Mouse (Mus musculus): ENCODE measurements around the gene Dapk3.
"Not testable (repeated sequence)": the region's sequence is repeated elsewhere in the genome, so short reads cannot be mapped to it uniquely, and the experiment has no call there.

The Dapk3 gene

DNA sequence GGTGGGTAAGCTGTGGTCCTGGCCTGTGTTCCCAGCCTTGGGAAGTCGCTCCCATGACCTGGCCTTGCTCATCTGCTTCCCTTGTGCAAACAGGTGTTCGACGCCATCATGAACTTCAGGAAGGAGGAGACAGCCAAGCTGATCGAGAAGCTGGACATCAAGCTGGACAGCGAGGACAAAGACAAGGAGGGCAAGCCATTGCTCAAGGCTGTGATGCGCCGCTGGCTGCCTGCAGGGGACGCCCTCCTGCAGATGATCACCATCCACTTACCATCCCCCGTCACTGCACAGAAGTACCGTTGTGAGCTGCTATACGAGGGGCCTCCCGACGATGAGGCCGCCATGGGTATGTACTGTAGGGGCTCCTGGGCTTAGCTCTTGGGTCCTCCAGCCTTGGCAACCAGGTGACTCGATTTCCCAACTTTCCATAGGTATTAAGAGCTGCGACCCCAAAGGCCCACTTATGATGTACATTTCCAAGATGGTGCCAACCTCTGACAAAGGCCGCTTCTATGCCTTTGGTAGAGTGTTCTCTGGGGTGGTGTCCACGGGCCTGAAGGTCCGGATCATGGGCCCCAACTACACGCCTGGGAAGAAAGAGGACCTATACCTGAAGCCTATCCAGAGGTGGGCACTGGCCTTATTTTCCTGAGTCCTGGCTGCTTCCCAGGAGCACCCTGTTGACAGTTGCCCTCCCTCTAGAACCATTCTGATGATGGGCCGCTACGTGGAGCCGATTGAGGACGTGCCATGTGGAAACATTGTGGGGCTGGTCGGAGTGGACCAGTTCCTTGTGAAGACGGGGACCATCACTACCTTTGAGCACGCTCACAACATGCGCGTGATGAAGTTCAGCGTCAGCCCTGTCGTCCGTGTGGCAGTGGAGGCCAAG is 3.1 kb upstream of the Dapk3 start:
- DNase-seq: no peak

DNA sequence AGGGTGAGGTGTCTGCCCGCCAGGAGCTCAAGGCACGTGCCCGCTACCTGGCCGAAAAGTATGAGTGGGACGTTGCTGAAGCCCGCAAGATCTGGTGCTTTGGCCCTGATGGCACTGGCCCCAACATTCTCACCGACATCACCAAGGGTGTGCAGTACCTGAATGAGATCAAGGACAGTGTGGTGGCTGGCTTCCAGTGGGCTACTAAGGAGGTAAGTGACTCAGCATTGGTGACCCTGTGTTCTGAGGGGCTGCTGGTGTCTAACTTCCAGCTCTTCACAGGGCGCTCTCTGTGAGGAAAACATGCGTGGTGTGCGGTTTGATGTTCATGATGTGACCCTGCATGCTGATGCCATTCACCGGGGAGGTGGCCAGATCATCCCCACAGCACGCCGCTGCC is 1.9 kb upstream of the Dapk3 start:
- no peak for DNase-seq

DNA sequence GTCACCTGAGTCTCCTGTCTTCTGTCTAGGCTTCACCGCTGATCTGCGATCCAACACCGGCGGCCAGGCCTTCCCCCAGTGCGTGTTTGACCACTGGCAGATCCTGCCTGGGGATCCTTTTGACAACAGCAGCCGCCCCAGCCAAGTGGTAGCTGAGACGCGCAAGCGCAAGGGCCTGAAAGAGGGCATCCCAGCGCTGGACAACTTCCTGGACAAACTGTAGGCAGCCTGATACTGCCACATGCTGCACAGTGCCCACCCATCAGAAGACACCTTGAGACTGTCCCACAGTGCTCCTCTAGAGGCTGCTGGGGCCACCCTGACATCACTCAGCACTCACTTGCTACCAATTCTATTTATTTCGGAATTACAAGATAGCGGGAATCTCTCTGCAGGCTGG is 945 bp upstream of the Dapk3 start:
- not testable (repeated sequence) for DNase-seq

DNA sequence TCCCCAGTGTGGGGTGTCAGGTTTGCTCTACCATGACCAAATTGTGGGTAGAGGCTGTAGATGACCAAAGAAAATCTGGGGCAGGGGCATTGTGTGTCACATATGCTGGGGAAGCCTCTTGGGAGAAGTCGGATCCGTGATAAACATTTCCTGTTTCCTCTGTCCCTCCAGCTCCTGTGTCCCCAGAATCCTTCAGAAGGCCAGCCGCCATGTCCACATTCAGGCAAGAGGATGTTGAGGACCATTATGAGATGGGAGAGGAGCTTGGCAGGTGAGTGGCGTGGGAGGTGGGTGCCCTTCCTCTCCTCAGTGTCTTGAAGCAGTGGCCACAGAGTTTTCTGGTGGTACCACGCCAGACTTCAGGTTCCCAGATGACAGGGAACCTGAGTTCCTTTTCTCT is 1.0 kb downstream of the Dapk3 start, which contains the start of gene 4930442H23Rik:
4930442H23Rik (minus strand) TSS at position 45 of the 400 bp plus-strand sequence.
- no peak for DNase-seq

DNA sequence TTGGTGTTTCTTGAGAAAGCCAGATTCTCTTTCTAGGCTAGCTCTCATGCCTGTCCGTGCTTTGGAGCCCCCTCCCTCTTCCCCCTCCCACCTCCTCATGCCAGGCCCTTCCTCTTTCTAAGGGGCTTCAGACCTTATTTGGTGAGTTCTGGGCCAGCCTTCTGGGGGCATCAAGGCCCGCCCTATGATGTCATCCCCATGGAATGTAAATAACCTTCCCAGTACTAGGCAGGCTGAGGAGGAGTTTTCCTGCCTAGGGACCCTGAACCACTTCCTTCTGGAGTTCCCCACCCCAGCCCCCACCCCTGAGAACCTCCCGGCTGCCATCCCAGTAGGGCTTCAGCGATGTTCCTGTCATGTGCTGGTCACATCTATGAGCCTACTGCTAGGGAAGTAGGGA is 2.0 kb downstream of the Dapk3 start:
- no peak for DNase-seq

DNA sequence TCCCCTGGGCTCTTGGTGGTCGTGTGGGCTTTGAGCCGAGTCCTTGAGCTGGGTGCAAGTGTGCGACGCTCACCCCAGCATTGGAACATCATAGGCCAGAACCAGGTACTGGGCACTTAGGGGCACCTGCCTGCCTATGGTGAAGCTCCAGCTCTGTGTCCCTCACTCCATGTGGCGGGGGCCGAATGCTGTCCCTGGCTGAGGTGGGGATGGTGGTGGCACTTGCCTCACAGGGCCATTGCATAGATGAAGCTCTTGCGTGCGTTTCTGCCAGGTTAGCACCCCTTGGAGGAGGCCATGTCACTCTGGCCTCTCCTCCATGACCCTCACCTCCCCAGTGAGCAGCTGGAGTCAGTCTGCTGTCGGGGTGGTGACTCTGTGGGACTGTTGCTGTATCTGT is 4.4 kb downstream of the Dapk3 start:
- no peak for DNase-seq

DNA sequence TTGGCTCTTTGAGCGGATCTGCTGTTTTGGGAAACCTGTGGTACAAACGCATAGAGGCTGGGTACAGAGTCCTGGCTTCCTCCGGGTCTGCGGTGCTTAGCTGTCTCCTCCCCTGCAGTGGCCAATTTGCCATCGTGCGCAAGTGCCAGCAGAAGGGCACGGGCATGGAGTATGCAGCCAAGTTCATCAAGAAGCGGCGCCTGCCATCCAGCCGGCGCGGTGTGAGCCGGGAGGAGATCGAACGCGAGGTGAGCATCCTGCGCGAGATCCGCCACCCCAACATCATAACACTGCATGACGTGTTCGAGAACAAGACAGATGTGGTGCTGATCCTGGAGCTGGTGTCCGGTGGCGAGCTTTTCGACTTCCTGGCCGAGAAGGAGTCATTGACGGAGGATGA is 7.0 kb downstream of the Dapk3 start:
- DNase-seq: no peak

DNA sequence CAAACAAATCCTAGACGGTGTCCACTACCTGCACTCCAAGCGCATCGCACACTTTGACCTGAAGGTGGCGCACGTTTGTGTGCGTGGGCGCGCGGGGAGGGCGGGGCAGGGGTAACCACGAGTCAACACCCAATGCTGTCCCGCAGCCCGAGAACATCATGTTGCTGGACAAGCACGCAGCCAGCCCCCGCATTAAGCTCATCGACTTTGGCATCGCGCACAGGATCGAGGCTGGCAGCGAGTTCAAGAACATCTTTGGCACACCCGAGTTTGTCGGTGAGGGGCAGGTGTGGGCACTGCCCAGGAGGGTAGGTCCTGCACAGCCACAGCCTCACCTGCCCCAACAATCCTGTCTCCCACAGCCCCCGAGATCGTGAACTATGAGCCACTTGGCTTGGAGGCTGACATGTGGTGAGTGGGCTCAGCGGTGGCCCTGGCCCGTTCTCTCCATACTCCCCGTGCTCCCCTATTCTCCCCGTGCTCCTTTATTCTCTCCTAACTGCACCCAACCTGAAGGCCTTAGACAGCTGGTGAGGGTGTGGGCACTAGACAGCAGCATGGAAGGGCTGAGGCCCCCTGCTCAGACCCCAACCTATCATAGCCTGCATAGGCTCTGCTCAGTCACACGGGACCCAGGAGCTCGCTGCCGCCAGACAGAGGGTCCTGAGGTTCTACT is 7.6 kb downstream of the Dapk3 start:
- DNase-seq: no peak

DNA sequence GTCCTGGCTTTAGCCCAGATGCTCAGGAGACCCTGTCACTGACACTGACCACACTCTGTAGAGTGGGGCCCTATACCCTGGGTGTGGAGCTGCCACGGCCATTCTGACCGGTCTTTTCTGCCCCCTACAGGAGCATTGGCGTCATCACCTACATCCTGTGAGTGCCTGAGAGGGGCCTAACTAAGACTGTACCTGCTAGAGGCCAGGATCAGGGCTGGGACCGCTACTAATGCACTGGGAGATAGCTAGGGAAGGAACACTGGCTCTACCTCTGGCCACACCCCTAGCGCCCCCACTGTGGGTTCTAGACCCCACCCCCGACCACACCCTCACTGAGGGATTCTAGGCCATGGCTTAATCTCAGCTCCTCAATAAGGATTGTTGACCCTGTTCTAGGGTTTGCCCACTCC is 8.1 kb downstream of the Dapk3 start:
- DNase-seq: no peak

DNA sequence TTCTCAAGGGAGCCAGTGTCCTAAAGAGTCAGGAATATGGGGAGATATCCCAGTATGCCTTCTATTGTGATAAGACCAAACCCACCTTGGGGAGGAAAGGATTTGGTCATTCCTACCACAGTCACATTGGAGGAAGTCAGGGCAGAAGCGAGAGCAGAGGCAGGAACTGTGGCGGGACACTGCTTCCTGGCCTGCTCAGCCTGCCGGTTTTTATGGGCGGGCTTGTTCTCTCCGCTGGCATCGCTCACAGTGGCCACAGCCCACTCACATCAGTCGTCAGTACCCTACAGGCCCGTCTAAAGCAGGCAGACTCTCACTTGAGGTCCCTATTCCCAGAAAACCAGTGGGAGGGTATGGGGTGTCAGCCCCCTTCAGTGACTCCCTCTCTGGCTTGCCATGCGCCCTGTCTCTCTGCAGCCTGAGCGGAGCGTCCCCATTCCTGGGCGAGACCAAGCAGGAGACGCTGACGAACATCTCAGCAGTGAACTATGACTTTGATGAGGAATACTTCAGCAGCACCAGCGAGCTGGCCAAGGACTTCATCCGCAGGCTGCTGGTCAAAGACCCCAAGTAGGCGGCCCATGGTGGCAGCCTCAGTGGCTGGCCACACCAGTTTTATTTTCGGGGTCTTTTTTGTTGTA is 8.7 kb downstream of the Dapk3 start:
- DNase-seq: no peak

DNA sequence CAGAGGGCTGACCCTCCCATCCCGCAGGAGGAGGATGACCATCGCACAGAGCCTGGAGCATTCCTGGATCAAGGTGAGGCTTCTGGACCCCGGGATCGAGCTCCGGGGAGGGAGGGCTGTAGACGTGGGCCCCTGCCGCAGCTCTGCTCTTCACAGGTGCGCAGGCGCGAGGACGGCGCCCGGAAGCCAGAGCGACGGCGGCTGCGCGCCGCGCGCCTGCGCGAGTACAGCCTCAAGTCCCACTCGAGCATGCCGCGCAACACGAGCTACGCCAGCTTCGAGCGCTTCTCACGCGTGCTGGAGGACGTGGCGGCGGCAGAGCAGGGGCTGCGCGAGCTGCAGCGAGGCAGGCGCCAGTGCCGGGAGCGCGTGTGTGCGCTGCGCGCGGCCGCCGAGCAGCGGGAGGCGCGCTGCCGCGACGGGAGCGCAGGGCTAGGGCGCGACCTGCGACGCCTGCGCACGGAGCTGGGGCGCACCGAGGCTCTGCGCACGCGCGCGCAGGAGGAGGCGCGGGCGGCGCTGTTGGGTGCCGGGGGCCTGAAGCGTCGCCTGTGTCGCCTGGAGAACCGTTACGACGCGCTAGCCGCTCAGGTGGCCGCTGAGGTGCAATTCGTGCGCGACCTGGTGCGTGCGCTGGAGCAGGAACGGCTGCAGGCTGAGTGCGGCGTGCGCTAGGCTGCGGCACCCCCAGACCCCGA is 9.6 kb downstream of the Dapk3 start:
- peak; percentile 93 for DNase-seq

DNA sequence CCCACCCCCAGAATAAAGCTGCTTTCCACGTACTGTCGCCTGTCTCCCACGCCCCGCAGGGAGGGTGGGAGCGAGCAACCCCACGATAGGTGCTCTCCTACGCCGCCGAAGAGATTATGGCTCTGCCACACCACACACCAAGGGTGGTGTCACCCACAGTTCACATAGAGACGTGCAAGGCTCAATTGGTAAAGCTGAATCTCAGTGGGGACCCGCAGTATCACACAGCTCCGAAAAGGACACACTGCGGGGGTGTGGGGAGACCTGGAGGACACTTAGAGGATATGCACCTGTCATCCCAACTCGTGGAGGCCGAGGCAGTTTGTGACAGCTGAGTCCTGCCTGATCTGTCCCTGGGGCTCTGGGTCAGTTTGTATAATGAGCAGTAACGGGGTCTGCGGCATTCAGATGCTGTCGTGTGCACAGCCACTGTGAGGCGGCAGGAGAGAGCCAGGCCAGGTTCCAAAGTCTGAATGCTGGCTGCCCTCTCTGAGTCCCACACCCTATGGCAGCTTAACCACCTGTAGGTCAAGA is 10.2 kb downstream of the Dapk3 start:
- no peak for DNase-seq

DNA sequence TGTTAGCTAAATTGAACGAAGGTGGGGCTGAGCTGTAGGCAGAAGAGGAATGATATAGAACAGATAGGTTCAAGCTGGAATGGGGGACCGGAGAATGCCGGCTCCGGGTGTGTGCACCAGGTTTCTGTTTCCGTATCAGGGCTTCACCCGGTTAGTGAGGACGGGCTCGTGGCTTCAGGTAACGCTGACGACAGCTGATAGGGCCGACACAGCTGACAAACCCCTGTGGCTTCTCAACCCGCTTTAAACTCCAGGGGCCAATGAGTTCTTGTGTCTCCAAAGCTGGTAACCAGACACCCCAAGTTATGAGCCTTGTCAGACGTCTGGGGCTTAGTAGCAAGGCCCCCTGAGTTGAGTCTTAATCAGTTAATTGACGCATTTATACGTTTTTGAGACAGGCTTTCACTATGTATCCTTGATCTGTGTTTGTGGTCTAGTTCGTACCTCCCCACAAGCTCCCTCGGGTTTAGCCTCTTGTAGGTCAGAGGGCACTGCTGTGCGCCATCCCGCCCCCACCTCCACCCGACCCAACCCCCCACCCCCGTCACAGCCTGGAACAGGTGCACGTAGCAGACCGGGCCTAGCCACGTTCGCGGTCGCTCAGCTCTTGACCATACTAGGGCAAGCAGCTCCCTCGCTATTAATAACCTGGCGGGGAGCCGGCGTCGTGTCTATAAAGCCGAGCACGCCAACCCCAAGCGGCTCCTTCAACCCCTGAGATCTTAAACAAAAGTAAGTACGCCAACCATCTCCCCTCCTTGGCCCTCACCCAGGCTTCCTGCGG is 11.4 kb downstream of the Dapk3 start:
- no peak for DNase-seq

DNA sequence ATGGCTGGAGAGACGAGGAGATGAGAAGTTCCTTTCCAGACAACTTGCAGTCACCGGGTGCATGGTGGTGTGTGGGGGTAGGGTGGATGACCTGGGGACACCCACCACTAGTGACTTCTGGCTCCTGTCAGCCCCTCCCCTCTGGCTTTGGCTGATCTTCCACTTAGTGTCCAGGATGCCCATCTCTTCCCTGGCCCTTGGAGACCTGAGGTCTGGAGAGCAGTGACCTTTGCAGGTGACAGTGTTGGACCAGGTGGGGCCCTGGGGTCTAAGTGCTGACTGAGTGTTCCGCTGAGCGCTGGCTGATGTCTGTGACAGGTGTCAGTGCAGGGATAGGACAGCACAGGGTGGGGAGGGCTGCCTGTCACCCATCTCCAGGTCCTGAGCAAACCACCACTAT is 12.5 kb downstream of the Dapk3 start:
- no peak for DNase-seq

DNA sequence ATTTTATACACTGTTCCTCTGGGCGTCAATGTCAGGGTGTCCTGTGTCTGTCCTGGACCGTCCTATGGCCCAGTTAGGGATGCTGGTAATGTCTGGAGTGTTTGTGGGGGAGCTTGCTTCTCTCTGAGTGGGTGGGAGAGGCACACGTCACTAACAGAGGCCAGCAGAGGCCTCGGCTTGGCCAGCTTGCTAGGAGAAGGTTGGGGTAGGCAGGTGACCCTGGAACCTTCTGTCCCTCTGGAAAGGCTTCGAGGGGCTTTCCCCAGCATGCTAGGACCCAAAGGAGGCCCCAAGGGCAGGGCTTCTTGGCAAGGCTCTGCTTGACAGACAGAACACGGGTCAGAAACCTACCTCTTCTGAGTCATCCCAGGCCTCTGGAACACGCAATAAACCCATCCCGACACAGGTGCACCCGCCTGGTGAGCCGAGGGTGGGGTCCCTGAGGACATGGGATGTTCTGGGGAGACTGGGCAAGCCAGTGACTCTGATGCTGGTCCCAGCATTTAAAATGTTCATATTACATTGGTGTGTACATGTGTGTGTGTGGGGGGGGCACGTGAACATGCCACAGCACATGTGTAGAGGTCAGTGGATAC is 13.8 kb downstream of the Dapk3 start:
- DNase-seq: no peak

DNA sequence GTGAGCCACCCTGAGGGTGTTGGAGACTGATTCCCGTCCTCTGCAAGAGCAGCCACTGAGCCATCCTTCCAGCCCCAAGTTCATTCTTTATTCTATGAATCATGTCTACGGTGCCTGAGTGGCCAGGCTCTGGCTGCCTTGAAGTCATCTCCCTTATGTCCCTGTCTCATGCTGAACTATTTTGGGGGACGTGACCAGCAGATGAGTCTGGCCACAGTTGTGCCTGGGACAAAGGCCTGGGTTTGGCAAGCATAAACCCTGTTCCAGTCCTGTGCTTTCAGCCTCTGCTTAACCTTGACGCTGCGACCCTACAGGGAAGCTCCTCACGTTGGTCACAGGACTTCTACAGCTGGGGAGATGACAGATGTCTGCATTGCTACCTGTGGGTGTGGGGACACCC is 14.5 kb downstream of the Dapk3 start:
- DNase-seq: no peak

DNA sequence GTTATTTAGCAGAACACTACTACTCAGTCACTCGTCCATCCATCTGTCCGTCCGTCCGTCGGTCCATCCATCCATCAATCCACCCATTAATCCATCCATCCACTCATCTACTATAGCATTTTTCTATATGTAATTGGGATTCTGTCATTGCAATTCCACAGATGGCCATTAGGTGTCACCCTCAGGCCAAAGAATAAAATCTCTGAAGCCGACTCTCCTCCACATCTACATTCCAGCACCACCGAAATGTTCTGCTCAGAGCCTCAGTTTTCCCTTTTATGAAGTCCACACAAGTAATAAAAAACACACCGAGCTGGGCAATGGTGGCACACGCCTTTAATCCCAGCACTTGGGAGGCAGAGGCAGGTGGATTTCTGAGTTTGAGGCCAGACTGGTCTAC is 15.4 kb downstream of the Dapk3 start:
- DNase-seq: no peak

DNA sequence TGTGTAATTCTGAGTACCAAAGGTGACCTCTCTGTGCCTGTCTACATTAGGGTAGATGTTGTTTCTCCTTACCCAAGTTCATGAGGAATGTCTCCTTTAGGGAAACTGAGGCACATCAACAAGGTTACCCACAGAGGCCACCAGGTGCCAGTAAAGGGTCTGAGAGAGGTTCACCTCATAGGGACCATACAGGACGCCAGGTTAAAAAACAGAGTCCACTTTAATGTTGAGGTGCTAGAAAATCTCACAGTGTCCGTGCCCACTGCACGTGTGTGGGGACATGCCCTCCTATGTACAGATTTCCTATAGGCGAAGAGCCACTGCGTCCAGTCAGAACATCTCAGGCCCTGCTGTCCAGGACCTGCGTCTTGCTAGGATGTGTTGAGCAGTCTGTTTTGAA is 16.2 kb downstream of the Dapk3 start:
- no peak for DNase-seq

DNA sequence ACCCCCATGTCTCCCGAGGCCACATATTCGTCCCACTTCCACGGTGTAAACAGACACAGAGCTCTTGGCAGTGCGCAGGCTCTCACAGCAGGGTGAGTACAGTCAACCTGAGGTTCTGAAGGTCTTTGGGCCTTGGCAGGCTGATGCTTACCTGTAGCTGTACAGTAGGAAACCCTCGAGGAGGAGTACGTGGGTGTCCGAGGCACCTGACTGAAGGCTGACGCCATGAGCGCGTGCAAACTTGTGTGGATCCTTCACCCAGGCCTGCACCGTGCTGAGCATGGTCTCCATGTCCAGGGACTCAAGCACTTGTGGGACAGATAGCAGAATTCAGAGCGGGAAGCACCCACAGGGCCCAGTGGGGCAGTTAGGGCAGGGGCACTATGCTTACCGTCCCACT is 17.3 kb downstream of the Dapk3 start:
- DNase-seq: no peak

DNA sequence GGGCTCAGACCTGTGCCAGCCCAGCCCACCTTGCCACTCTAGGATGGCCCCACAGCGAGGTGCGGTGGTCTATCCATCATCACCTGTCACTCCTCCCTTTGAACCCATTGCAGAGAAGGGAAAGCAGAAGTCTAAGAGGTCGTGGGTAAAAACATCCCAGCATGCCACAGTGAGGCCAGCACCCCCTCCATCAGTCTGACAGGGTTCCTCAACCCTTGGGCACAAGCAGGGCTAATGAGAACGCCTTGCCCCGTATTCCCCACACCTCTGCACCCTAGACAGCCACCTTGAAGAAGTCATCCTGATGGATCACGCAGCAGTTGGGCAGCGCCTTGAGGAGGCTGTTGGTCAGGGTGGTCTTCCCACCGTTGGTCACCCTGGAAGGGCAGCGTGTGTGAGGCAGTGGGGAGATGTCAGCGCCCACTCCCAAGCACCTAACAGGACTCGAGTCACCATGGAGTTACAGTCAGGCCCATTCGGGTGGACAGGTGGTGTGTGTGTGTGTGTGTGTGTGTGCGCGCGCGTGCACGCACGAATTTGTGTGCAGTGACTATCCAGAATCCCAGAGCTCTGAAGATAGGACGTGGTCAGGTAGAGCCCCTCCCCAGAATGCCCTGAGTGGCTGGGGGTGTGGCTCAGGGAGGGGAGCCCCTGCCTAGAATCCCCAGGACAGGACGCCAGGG is 17.9 kb downstream of the Dapk3 start:
- no peak for DNase-seq
